In the genomic region with DNA sequence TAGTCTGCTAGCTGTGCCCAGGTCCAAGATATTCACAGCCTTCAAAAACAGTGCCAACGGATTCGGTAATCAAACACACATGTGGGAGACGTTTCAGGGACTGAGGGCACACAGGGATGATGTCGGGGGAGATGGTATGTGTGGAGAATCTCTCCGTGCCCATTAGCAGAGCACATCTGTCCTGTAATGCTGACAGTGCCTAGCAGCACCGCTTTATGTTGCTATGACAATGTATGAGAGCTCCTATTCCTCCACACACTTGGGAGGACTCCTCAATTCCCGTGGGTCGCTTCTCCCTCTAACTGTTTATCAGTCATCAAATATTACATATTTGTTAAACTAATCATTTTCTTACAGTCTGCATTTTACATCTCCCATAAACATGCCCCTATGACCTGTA, we compare ENCODE assay signal across 18 mouse cellular contexts. TPM values are rescaled to one million over a fixed set of nuclear protein-coding genes. Genes with fewer than 3 reads are reported as not detected.
A peak's percentile ranks its signal among the peaks of the same experiment; 100 is the strongest.
DNase-seq lines count a peak whose midpoint lies in the region; ATAC-seq and TF ChIP-seq lines count a peak whose summit lies in the region.
"Had no signal": no experiment of that assay in that cellular context is flagged by ENCODE, and none has a peak within 500 bp of the region (broad histone marks: within the 10 kb centered on the region; RNA-seq: fewer than 3 reads in every experiment).

No protein-coding gene starts in this region.

- H3K36me3 ChIP-seq in forebrain, postnatal 0 days (ENCODE audit: insufficient read depth), result no peaks in the 10 kb centered on the region
- no peaks in the 10 kb centered on the region for H3K36me3 ChIP-seq in forebrain, embryonic 12.5 days (replicated peaks)
- H3K36me3 ChIP-seq in midbrain, embryonic 12.5 days, result no peaks in the 10 kb centered on the region
- H3K36me3 ChIP-seq in midbrain, embryonic 14.5 days (ENCODE audit: control insufficient read depth, insufficient read depth, low read length), result no peaks in the 10 kb centered on the region
- H3K36me3 ChIP-seq in embryonic facial prominence, embryonic 14.5 days (ENCODE audit: control insufficient read depth, insufficient read depth, low read length), result no peaks in the 10 kb centered on the region
- no peaks in the 10 kb centered on the region for H3K36me3 ChIP-seq in small intestine, adult 2 months (ENCODE audit: control insufficient read depth, insufficient read depth, low read length)
- H3K36me3 ChIP-seq: lung, embryonic 15.5 days had no signal

- DNase-seq in forebrain, postnatal 0 days, result no peak
- DNase-seq in midbrain, embryonic 14.5 days, result no peak
- peak; percentile 19 for DNase-seq in embryonic facial prominence, embryonic 14.5 days (ENCODE audit: low spot score)
- DNase-seq: adrenal gland, adult 2 months; cerebellum, adult 2 months; cerebellum, postnatal 36 days; gastrocnemius, postnatal 14 days; heart, adult 2 months; kidney, adult 8-10 months; thymus, adult 18-20 months had no signal

- no peak for TF ChIP-seq CTCF in forebrain, postnatal 0 days (IDR thresholded peaks at IDR 0.05; ENCODE audit: low read depth)
- TF ChIP-seq CTCF in small intestine, adult 2 months (IDR thresholded peaks at IDR 0.05; ENCODE audit: extremely low read depth, insufficient read length, insufficient replicate concordance, low read depth, low read length), result no peak

- WGBS in forebrain, postnatal 0 days, result 70% methylated on average over 8 of the region's 8 CpGs
- WGBS in forebrain, embryonic 12.5 days, result 80% methylated on average over 8 of the region's 8 CpGs
- WGBS in midbrain, embryonic 12.5 days, result 75% methylated on average over 8 of the region's 8 CpGs
- 73% methylated on average over 8 of the region's 8 CpGs for WGBS in midbrain, embryonic 14.5 days
- 60% methylated on average over 8 of the region's 8 CpGs for WGBS in embryonic facial prominence, embryonic 14.5 days
- 73% methylated on average over 8 of the region's 8 CpGs for WGBS in small intestine, adult 2 months

- H3K4me1 ChIP-seq in forebrain, postnatal 0 days (ENCODE audit: insufficient read depth), result peaks cover 15% of the 10 kb centered on the region
- H3K4me1 ChIP-seq in forebrain, embryonic 12.5 days, result peaks cover 17% of the 10 kb centered on the region
- peaks cover 18% of the 10 kb centered on the region for H3K4me1 ChIP-seq in midbrain, embryonic 12.5 days
- peaks cover 14% of the 10 kb centered on the region for H3K4me1 ChIP-seq in midbrain, embryonic 14.5 days (ENCODE audit: control insufficient read depth, insufficient read depth, low read length)
- H3K4me1 ChIP-seq in embryonic facial prominence, embryonic 14.5 days (ENCODE audit: control insufficient read depth, insufficient read depth, low read length), result peaks cover 4% of the 10 kb centered on the region
- peaks cover 3% of the 10 kb centered on the region; the same call in 1 of the 2 replicates for H3K4me1 ChIP-seq in small intestine, adult 2 months (ENCODE audit: control insufficient read depth, insufficient read depth, insufficient read length, low read length)

- no peaks in the 10 kb centered on the region for H3K9me3 ChIP-seq in forebrain, postnatal 0 days (ENCODE audit: low read length)
- no peaks in the 10 kb centered on the region for H3K9me3 ChIP-seq in forebrain, embryonic 12.5 days
- H3K9me3 ChIP-seq in midbrain, embryonic 12.5 days, result no peaks in the 10 kb centered on the region
- H3K9me3 ChIP-seq in midbrain, embryonic 14.5 days (ENCODE audit: control insufficient read depth, low read length), result no peaks in the 10 kb centered on the region
- H3K9me3 ChIP-seq in embryonic facial prominence, embryonic 14.5 days (ENCODE audit: control insufficient read depth, low read length), result no peaks in the 10 kb centered on the region
- H3K9me3 ChIP-seq: lung, embryonic 15.5 days had no signal

- no peak overlapping the region for H3K4me3 ChIP-seq in forebrain, postnatal 0 days (ENCODE audit: low read depth, low read length)
- H3K4me3 ChIP-seq in forebrain, embryonic 12.5 days (replicated peaks), result no peak overlapping the region
- H3K4me3 ChIP-seq in midbrain, embryonic 12.5 days, result no peak overlapping the region
- no peak overlapping the region for H3K4me3 ChIP-seq in midbrain, embryonic 14.5 days (replicated peaks; ENCODE audit: low read depth, low read length)
- no peak overlapping the region for H3K4me3 ChIP-seq in embryonic facial prominence, embryonic 14.5 days (ENCODE audit: low read depth, low read length)
- no peak overlapping the region for H3K4me3 ChIP-seq in small intestine, adult 2 months (ENCODE audit: low read depth, low read length)
- H3K4me3 ChIP-seq: heart, adult 2 months; lung, embryonic 15.5 days had no signal

- H3K9ac ChIP-seq in forebrain, postnatal 0 days, result no peak overlapping the region
- H3K9ac ChIP-seq in forebrain, embryonic 12.5 days, result no peak overlapping the region
- H3K9ac ChIP-seq in midbrain, embryonic 12.5 days (replicated peaks), result no peak overlapping the region
- H3K9ac ChIP-seq in midbrain, embryonic 14.5 days (replicated peaks; ENCODE audit: low read length), result no peak overlapping the region
- no peak overlapping the region for H3K9ac ChIP-seq in embryonic facial prominence, embryonic 14.5 days (ENCODE audit: low read depth, low read length)
- H3K9ac ChIP-seq: liver, embryonic 14.5 days; lung, embryonic 15.5 days had no signal

- TF ChIP-seq POLR2A in small intestine, adult 2 months (IDR thresholded peaks at IDR 0.05; ENCODE audit: low read depth, low read length), result no peak

- H3K4me2 ChIP-seq in forebrain, postnatal 0 days (ENCODE audit: low read depth), result no peak overlapping the region
- H3K4me2 ChIP-seq in forebrain, embryonic 12.5 days, result no peak overlapping the region
- no peak overlapping the region for H3K4me2 ChIP-seq in midbrain, embryonic 12.5 days (replicated peaks)
- no peak overlapping the region for H3K4me2 ChIP-seq in midbrain, embryonic 14.5 days (ENCODE audit: low read length)
- H3K4me2 ChIP-seq in embryonic facial prominence, embryonic 14.5 days (ENCODE audit: low read depth, low read length), result no peak overlapping the region

- ATAC-seq in forebrain, postnatal 0 days, result peak; percentile 40; the same call in 1 of the 2 replicates
- no peak for ATAC-seq in forebrain, embryonic 12.5 days (ENCODE audit: low FRiP score)
- ATAC-seq in midbrain, embryonic 12.5 days (ENCODE audit: low FRiP score, low read depth), result no peak
- no peak for ATAC-seq in midbrain, embryonic 14.5 days (ENCODE audit: low FRiP score, low TSS enrichment)
- peak; percentile 66; the same call in 1 of the 2 replicates for ATAC-seq in embryonic facial prominence, embryonic 14.5 days (ENCODE audit: low read depth)
- ATAC-seq in inflammation-experienced regulatory T-cells, adult 6 months, result no peak

- no peaks in the 10 kb centered on the region for H3K27me3 ChIP-seq in forebrain, postnatal 0 days (ENCODE audit: insufficient read depth, low read length)
- H3K27me3 ChIP-seq in forebrain, embryonic 12.5 days, result peaks cover 17% of the 10 kb centered on the region
- H3K27me3 ChIP-seq in midbrain, embryonic 12.5 days, result no peaks in the 10 kb centered on the region
- no peaks in the 10 kb centered on the region for H3K27me3 ChIP-seq in midbrain, embryonic 14.5 days (ENCODE audit: control insufficient read depth, insufficient read depth, low read length)
- H3K27me3 ChIP-seq in embryonic facial prominence, embryonic 14.5 days (replicated peaks; ENCODE audit: control insufficient read depth, insufficient read depth, low read length), result no peaks in the 10 kb centered on the region
- no peaks in the 10 kb centered on the region for H3K27me3 ChIP-seq in small intestine, adult 2 months (ENCODE audit: control insufficient read depth, insufficient read depth, low read length)
- H3K27me3 ChIP-seq: lung, embryonic 15.5 days had no signal

- H3K27ac ChIP-seq in forebrain, postnatal 0 days (ENCODE audit: low read depth, low read length), result no peak overlapping the region
- no peak overlapping the region; the same call in 1 of the 2 replicates for H3K27ac ChIP-seq in forebrain, embryonic 12.5 days
- H3K27ac ChIP-seq in midbrain, embryonic 12.5 days (replicated peaks), result peak overlapping the region; percentile 39
- no peak overlapping the region for H3K27ac ChIP-seq in midbrain, embryonic 14.5 days (replicated peaks; ENCODE audit: low read depth, low read length)
- H3K27ac ChIP-seq in embryonic facial prominence, embryonic 14.5 days (replicated peaks; ENCODE audit: low read depth, low read length), result no peak overlapping the region
- H3K27ac ChIP-seq in small intestine, adult 2 months (ENCODE audit: insufficient read depth, low read depth, low read length), result 0 out of 2 replicates have a peak overlapping the region, but pooled peaks have one; percentile 10
- H3K27ac ChIP-seq: heart, adult 2 months; liver, embryonic 14.5 days; lung, embryonic 15.5 days had no signal

RNA-seq across cellular contexts. Expression of a gene that starts 9.0 kb away (rescaled TPM):
- 0.54 and 0.81 TPM in 2 replicates for total RNA-seq in forebrain, postnatal 0 days (2014; rRNA removed)
- polyA plus RNA-seq in forebrain, postnatal 0 days (2015; fragmentation: Nextera tagmentation; extraction: Ambion mirVana), result 0.62 and 0.85 TPM in 2 replicates
- 0.13 and 0.18 TPM in 2 replicates for polyA plus RNA-seq in forebrain, embryonic 12.5 days (2016; fragmentation: Nextera tagmentation; extraction: Ambion mirVana)
- 0.08 TPM in 1 of 2 replicates, not detected in the other for polyA plus RNA-seq in midbrain, embryonic 12.5 days (2016; fragmentation: Nextera tagmentation; extraction: Ambion mirVana)
- 0.08 and 0.28 TPM in 2 replicates for polyA plus RNA-seq in midbrain, embryonic 14.5 days (2014; fragmentation: Nextera tagmentation; extraction: Ambion mirVana)
- polyA plus RNA-seq in embryonic facial prominence, embryonic 14.5 days (2014; fragmentation: Nextera tagmentation; extraction: Ambion mirVana), result 1.5 and 1.6 TPM in 2 replicates
- not detected in 2 replicates for polyA plus RNA-seq in small intestine, adult 2 months (2012; rRNA removed)
- under 1 TPM in 2 of 3 experiments, not detected in 1; 0.18 to 0.26 TPM for polyA plus RNA-seq in inflammation-experienced regulatory T-cells, adult 6 months (2017; shearing (Covaris generic))
- total RNA-seq: adrenal gland, adult 2 months; heart, postnatal 4 days had no signal
- polyA plus RNA-seq: adrenal gland, adult 2 months; C2C12; liver, embryonic 14.5 days had no signal

RNA-seq across cellular contexts. Expression of a gene that starts 45.9 kb away (rescaled TPM):
- 16.1 and 23.0 TPM in 2 replicates for total RNA-seq in forebrain, postnatal 0 days (2014; rRNA removed)
- 18.2 TPM in 2 replicates for polyA plus RNA-seq in forebrain, postnatal 0 days (2015; fragmentation: Nextera tagmentation; extraction: Ambion mirVana)
- polyA plus RNA-seq in forebrain, embryonic 12.5 days (2016; fragmentation: Nextera tagmentation; extraction: Ambion mirVana), result 12.8 and 15.0 TPM in 2 replicates
- 10.9 and 11.3 TPM in 2 replicates for polyA plus RNA-seq in midbrain, embryonic 12.5 days (2016; fragmentation: Nextera tagmentation; extraction: Ambion mirVana)
- 22.6 and 23.9 TPM in 2 replicates for polyA plus RNA-seq in midbrain, embryonic 14.5 days (2014; fragmentation: Nextera tagmentation; extraction: Ambion mirVana)
- 11.4 and 13.0 TPM in 2 replicates for polyA plus RNA-seq in embryonic facial prominence, embryonic 14.5 days (2014; fragmentation: Nextera tagmentation; extraction: Ambion mirVana)
- 8.4 and 19.2 TPM in 2 replicates for polyA plus RNA-seq in small intestine, adult 2 months (2012; rRNA removed)
- 10 to 100 TPM; 59.7 to 94.2 (median 92.9) TPM for polyA plus RNA-seq in inflammation-experienced regulatory T-cells, adult 6 months (2017; shearing (Covaris generic))

Comparison
In these comparisons a context has a peak if more than half of its experiments do, and no peak if none do; other contexts are left out.
1. ATAC-seq: peak in forebrain, postnatal 0 days (single experiment) and embryonic facial prominence, embryonic 14.5 days (single experiment); none in forebrain, embryonic 12.5 days (single experiment), midbrain, embryonic 12.5 days (single experiment), midbrain, embryonic 14.5 days (single experiment) and inflammation-experienced regulatory T-cells, adult 6 months (single experiment).
2. H3K27ac ChIP-seq: peak in midbrain, embryonic 12.5 days (single experiment) and small intestine, adult 2 months (single experiment); none in forebrain, postnatal 0 days (single experiment), forebrain, embryonic 12.5 days (single experiment), midbrain, embryonic 14.5 days (single experiment) and embryonic facial prominence, embryonic 14.5 days (single experiment).